Mouse (Mus musculus) adrenal gland, postnatal 36 days (tissue): ENCODE results near the gene Atxn2. TPM values are rescaled to one million over a fixed set of nuclear protein-coding genes. Genes with fewer than 3 reads are reported as not detected.
"Not testable (repeated sequence)": the region's sequence is repeated elsewhere in the genome, so short reads cannot be mapped to it uniquely, and the experiment has no call there.

ENCODE experiments used
- DNase-seq, 2 experiments: peaks; one replicate each; pipeline ENCODE4 v3.0.0; 2021; ENCODE audit warnings: mixed read lengths in 1 of 2
- long read RNA-seq, 2 experiments: library from polyadenylated mRNA; stranded (forward); transcript quantifications; one replicate each; pipeline ENCODE4 v2.0.0; 2021; ENCODE audit warnings: borderline sequencing depth in 2 of 2
- total RNA-seq, 2 experiments: library from RNA; stranded (reverse); gene quantifications; 2 replicates each; pipeline ENCODE4 v1.2.3; 2021

Atxn2 gene
- 100 to 1,000 TPM; 158 to 166 TPM for total RNA-seq
- long read RNA-seq, experiment 1, partial matches to known transcripts, result 5 of 12 reads
- long read RNA-seq, experiment 1, other reads (novel, unspliced or antisense), result 7 of 12 reads
- long read RNA-seq, experiment 2, partial matches to known transcripts, result 0 of 5 reads
- long read RNA-seq, experiment 2, other reads (novel, unspliced or antisense), result 5 of 5 reads

- DNase-seq, result peak; percentile 88 to 90
Observed at GRCm38 (mm10) chr5:121711174-121711927, at the start of gene Atxn2. TSS of gene Atxn2 (plus strand) at chr5:121711337.

DNA sequence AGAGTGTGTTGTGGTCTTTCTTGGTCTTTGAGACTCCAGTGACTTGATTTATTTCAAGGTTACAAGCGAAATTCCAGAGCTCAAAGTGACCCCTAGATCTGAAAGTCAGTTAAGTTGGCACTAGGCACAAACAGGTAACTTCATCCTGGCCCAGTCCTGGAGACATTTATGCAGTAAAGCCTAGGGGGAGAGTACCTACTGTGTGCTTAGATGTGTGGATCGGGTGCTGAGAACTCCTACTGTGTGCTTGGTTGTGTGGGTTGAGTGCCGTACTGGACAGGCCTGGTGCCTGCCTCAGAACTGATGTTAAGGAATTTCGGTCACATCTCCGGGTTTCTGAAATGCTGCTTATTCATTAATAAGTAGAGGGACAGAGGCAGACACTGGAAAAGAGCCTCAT is 49.6 kb upstream of the Atxn2 start:
- DNase-seq, result no peak

GRCm38 (mm10) chr5:121663456-121663855 is 47.7 kb upstream of the Atxn2 start:
- no peak for DNase-seq

- no peak for DNase-seq
Observed at GRCm38 (mm10) chr5:121664078-121664477, 47.1 kb upstream of the Atxn2 start.

GRCm38 (mm10) chr5:121664971-121665370 is 46.2 kb upstream of the Atxn2 start:
- no peak for DNase-seq

GRCm38 (mm10) chr5:121667067-121667466 is 44.1 kb upstream of the Atxn2 start:
- DNase-seq, result no peak

GRCm38 (mm10) chr5:121668411-121668810 is 42.7 kb upstream of the Atxn2 start:
- no peak for DNase-seq

GRCm38 (mm10) chr5:121670412-121670811 is 40.7 kb upstream of the Atxn2 start:
- peak in 1 of 2 experiments; percentile 18 for DNase-seq

- DNase-seq, result no peak
Observed at GRCm38 (mm10) chr5:121682250-121682649, 28.9 kb upstream of the Atxn2 start.

GRCm38 (mm10) chr5:121685495-121685894 is 25.6 kb upstream of the Atxn2 start:
- DNase-seq, result no peak

GRCm38 (mm10) chr5:121686113-121686898 is 24.8 kb upstream of the Atxn2 start:
- DNase-seq, result no peak

- peak in 1 of 2 experiments; percentile 36 for DNase-seq
Observed at GRCm38 (mm10) chr5:121690482-121691211, 20.5 kb upstream of the Atxn2 start.

DNA sequence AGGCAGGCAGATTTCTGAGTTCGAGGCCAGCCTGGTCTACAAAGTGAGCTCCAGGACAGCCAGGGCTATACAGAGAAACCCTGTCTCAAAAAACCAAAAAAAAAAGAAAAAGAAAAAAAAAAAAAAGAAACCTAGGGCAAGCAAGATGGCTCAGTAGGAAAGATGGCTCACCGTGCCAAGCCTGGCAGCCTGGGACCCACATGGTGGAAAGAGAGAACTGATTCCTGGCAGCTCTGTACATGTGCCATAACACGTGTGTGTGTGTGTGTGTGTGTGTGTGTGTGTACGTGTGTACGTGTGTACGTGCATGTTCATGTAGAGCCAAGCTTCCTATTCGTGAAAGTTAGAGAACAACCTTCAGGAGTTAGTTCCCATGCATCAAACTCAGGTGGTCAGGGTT is 19.7 kb upstream of the Atxn2 start:
- DNase-seq, result not testable (repeated sequence)

DNA sequence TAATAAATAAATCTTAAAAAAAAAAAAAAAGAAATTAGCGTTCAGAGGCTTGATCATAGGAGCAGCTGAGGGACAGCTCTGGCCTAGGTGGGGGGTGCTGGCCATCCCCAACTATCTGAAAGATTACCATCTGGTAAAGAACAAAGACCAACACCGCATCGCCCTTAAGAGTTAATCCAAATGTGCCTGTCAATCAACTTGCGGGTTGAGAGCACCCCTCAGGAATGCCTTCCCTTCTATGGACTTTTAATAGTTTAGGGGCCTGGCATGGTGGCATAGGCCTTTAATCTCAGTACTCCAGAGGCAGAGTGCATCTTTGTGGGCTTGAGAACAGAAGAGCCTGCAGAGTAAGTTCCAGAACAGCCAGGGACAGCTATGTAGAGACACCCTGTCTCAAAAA is 18.2 kb upstream of the Atxn2 start:
- no peak for DNase-seq

- DNase-seq, result no peak
Observed at GRCm38 (mm10) chr5:121696761-121697160, 14.4 kb upstream of the Atxn2 start.

DNA sequence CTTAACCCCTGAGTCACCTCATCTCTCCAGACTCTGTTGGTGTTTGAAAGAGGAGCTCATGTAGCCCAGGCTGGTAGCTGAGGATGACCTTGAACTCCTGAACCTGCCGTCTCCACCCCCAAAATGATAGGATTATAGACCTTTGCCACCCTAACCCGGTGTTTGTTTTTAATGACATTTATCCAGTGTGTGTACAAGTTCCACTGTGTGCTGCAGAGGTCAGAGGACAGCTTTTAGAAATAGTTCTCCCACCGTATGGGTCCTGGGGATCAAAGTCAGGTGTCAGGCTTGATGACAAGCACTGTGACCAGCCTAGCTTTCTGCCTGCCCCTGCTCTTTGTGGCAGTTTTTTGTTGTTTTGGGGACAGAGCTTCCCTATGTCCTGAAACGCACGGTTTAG is 11.2 kb upstream of the Atxn2 start:
- no peak for DNase-seq

GRCm38 (mm10) chr5:121700496-121700895 is 10.6 kb upstream of the Atxn2 start:
- peak; percentile 77 to 79 for DNase-seq

DNA sequence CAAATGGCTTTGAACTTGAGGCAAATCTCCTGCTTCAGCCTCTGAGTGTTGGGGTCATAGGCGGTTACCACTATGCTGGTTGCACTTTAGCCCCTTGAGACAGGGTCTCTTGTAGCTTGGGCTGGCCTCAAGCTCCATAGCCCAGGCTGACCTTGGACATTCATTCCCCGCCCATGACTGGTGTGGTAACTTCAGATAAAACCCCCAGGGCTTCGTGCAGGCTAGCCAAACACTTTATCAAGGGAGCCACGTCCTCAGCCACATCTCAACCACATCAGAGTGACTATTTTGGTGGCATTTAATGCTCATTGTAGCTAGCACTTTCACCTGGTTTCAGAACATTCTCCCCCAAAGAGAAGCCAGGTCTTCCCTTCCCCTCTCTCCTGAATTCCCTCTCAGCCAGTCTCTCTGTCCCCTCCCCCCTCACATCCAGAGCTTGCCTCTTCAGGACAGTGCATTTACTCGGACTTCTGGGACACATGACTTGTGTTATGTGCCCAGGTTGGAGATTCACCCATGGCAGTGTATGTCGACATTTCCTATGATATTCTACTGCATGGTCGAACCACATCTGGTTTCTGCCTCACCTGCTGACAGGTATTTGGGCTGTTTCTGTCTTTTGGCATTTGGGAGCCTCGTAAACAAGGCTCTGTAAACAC is 9.9 kb upstream of the Atxn2 start:
- DNase-seq, result peak; percentile 60 to 66

- no peak for DNase-seq
Observed at GRCm38 (mm10) chr5:121703341-121703740, 7.8 kb upstream of the Atxn2 start.

GRCm38 (mm10) chr5:121704512-121705248 is 6.5 kb upstream of the Atxn2 start:
- peak in 1 of 2 experiments; percentile 40 for DNase-seq

DNA sequence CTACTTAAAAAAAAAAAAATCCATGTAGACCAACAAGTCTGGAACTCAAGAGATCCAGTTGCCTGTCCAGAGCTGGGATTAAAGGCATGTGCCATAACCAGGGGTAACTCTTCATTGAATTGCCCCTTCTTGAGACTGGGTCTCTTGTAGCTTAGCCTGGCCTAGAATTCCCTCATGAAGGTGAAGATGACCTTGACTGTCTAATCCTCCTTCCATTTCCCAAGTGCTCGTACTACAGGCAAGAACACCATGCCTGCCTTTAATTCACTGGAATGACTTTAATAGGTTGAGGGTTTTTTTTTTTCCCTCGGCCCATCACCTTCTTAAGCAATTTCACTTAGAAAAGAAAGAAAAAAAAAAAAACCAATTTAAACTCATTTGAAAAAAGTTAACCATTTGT is 735 bp upstream of the Atxn2 start:
- no peak for DNase-seq
